Mouse (Mus musculus) G1E (cell line): ENCODE results near the gene Carm1. TPM values are rescaled to one million over a fixed set of nuclear protein-coding genes. Genes with fewer than 3 reads are reported as not detected.

Experiments used
- ATAC-seq: 2 replicates; pipeline ENCODE4 v1.8.0; 2016; ENCODE audit warnings: mild to moderate bottlenecking; ENCODE audit not compliant: insufficient number of reproducible peaks, poor library complexity, low FRiP score, severe bottlenecking; ENCODE audit errors: extremely low read depth
- DNase-seq: peaks from one replicate; pipeline ENCODE4 v3.0.0; 2012; ENCODE audit warnings: low spot score
- H3K27me3 ChIP-seq: 2 replicates; pipeline ENCODE4 v1.6.1; 2012; ENCODE audit warnings: mild to moderate bottlenecking, low read length, inconsistent platforms; ENCODE audit not compliant: insufficient read depth
- H3K36me3 ChIP-seq: replicated peaks from 2 replicates; pipeline ENCODE3; 2012; ENCODE audit warnings: mild to moderate bottlenecking, inconsistent platforms
- H3K4me1 ChIP-seq: 2 replicates; pipeline ENCODE4 v1.6.1; 2012; ENCODE audit warnings: low read depth, low read length, inconsistent platforms, mixed read lengths; ENCODE audit not compliant: insufficient read depth
- H3K4me3 ChIP-seq: 2 replicates; pipeline ENCODE4 v1.5.1; 2012; ENCODE audit warnings: low read depth, mild to moderate bottlenecking, inconsistent platforms, low read length, moderate library complexity, mixed read lengths
- H3K9me3 ChIP-seq: replicated peaks from 2 replicates; pipeline ENCODE4 v1.6.1; 2012; ENCODE audit warnings: inconsistent platforms
- CTCF ChIP-seq: IDR thresholded peaks from 2 replicates; pipeline ENCODE4 v1.5.1; 2012; ENCODE audit warnings: low read depth, low read length, inconsistent platforms, mixed read lengths
- GATA1 ChIP-seq: IDR thresholded peaks from 2 replicates; pipeline ENCODE4 v1.6.1; 2012; ENCODE audit warnings: borderline replicate concordance, low read length, inconsistent platforms, mixed read lengths
- GATA2 ChIP-seq: IDR thresholded peaks from 2 replicates; pipeline ENCODE4 v1.6.1; 2012; ENCODE audit warnings: low read depth, low read length, inconsistent platforms, borderline replicate concordance
- POLR2AphosphoS5 ChIP-seq: IDR thresholded peaks from 2 replicates; pipeline ENCODE4 v1.6.1; 2012; ENCODE audit warnings: low read depth, low read length, inconsistent platforms; ENCODE audit not compliant: insufficient replicate concordance
- TAL1 ChIP-seq: conservative IDR thresholded peaks from 2 replicates; pipeline ENCODE4 v1.6.1; 2012; ENCODE audit warnings: low read depth, low read length, inconsistent platforms, mixed read lengths
- polyA plus RNA-seq: library from polyadenylated mRNA; stranded (reverse); fragments of >175 nt; gene quantifications from 2 replicates; pipeline ENCODE4 v1.2.3, GENCODE M21; 2012
- total RNA-seq, 2 experiments: library from RNA; stranded (forward) in 1 of 2; stranded (reverse) in 1 of 2; fragments of 200-1000 nt in 1 of 2; fragments of >200 nt in 1 of 2; fragmentation: Nextera tagmentation in 1 of 2; gene quantifications; 2 replicates each; pipeline ENCODE4 v1.2.3; 2014 to 2017

Carm1 gene
- total and polyA plus RNA-seq, 3 experiments, result 12.5 to 143 (median 71.9) TPM

DNA sequence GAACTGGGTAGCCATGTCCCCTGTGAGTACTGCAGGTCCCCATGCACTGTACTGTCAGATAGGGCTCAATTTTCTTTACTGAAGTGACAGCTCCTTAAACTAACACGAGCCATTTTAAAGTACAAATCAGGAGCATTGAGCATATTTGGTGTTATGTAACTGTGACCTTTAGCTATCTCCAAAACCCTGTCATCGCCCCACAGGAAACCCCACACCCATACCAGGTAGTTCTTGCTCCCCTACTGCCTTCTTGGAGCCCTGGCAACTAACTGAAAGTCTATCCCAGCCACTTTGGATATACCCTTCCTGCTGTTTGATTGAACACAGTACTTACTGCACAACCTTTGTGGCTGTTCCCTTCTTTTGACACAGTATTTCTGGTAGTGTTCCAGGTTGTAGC is 20.4 kb downstream of the Carm1 start:
- H3K4me1 ChIP-seq, result peaks cover 28% of the 10 kb centered on the region
- DNase-seq, result no peak
- H3K27me3 ChIP-seq, result no peaks in the 10 kb centered on the region
- H3K4me3 ChIP-seq, result no peak overlapping the region
- H3K9me3 ChIP-seq, result no peaks in the 10 kb centered on the region
- H3K36me3 ChIP-seq, result peaks cover 80% of the 10 kb centered on the region
- TF ChIP-seq GATA2, result no peak
- no peak for TF ChIP-seq GATA1
- TF ChIP-seq CTCF, result no peak
- no peak for TF ChIP-seq POLR2AphosphoS5
- no peak for TF ChIP-seq TAL1
- ATAC-seq, result no peak

DNA sequence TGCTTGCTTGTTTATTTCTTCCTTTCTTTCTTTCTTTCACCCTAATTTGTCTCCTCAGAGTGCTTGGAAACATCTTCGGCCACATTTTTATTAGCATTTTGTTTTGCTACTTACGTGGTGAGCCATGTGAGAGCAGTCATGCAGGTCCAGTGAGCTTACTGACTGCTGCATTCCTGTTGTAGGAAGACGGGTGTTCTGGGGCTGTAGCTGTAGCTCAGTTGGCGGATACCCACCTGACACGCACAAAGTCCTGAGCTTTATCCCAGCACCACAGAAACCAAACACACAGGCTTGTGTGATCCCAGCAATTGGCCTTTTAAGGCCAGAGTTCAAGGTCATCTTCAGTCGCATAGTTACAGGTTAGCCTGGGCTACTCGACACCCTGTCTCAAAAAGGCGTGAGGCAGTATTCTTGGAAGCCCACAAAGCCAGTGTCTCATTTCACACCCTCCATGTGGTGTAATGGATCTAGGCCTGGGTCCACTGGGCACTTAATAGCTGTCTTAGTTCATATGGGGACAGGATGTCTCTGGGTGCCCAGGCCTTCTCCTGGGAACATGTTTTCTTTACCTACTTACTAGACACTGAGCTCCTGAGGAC is 22.1 kb downstream of the Carm1 start:
- H3K36me3 ChIP-seq, result peaks cover 83% of the 10 kb centered on the region
- H3K27me3 ChIP-seq, result no peaks in the 10 kb centered on the region
- peaks cover 26% of the 10 kb centered on the region for H3K4me1 ChIP-seq
- no peak overlapping the region for H3K4me3 ChIP-seq
- ATAC-seq, result no peak
- no peak for DNase-seq
- no peaks in the 10 kb centered on the region for H3K9me3 ChIP-seq
- no peak for TF ChIP-seq GATA1
- no peak for TF ChIP-seq GATA2
- TF ChIP-seq CTCF, result no peak
- no peak for TF ChIP-seq TAL1
- no peak for TF ChIP-seq POLR2AphosphoS5

DNA sequence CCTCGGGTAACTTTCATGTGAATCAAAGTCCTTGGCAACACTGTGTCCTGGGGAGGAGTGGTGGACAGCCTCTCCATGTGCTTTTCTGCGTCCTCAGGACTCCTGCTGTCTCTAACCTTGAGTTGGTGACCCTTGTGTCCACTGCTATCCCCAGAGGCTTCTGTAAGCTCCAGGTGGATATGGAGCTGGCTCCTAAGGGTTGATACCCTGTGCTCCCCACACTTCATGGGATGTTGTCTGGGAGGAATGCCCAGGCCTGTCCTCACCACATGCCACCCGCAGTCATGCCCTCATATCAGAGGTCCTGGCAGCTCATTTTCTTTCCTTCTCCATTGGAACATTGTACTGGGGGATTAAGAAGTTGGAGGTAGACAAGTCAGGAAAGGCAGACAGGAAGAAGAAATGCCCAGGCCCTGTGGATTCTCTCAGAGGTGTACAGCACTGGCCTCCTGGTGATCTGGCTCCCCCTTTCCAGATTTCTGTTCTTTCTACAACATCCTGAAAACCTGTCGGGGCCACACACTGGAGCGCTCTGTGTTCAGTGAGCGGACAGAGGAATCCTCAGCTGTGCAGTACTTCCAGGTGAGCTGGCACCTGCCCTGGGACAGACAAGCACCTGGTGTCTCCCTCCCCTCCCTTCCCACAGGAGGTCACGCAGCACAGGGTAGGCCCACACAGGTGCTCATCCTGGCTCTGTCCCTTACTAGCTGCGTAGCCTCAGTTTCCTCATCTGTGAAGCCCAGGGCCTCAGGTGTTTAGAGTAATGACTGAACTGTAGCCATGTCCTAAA is 27.5 kb downstream of the Carm1 start:
- Histone ChIP-seq H3K4me1 (no peaks in the 10 kb centered on the region; the same call in 1 of the 2 replicates), H3K9me3 (no peaks in the 10 kb centered on the region), H3K36me3 (peaks cover 97% of the 10 kb centered on the region), H3K4me3 (no peak overlapping the region), H3K27me3 (no peaks in the 10 kb centered on the region)
- TF ChIP-seq POLR2AphosphoS5 (no peak), TAL1 (no peak), GATA1 (no peak), CTCF (no peak), GATA2 (no peak)
- ATAC-seq (no peak), DNase-seq (no peak)

DNA sequence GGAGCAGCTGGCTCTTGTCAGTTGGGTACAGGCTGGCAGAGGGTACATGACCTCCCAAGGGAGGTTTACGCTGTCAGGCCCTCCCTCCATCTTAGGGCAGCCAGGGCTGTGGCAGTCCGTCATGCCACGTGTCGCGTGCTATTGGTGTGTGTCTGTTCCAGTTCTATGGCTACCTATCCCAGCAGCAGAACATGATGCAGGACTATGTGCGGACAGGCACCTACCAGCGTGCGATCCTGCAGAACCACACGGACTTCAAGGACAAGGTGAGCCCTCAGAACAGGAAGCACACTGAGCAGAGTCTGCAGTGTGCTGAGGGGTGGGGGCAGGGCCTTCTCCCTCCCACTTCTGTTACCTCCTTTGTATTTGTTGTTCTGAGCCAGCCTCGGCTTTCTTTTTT is 28.6 kb downstream of the Carm1 start:
- no peaks in the 10 kb centered on the region; the same call in 1 of the 2 replicates for H3K4me1 ChIP-seq
- no peaks in the 10 kb centered on the region for H3K27me3 ChIP-seq
- no peak for DNase-seq
- H3K36me3 ChIP-seq, result peaks cover 97% of the 10 kb centered on the region
- H3K4me3 ChIP-seq, result no peak overlapping the region
- ATAC-seq, result no peak
- H3K9me3 ChIP-seq, result no peaks in the 10 kb centered on the region
- TF ChIP-seq GATA2, result no peak
- TF ChIP-seq GATA1, result no peak
- TF ChIP-seq TAL1, result no peak
- no peak for TF ChIP-seq CTCF

DNA sequence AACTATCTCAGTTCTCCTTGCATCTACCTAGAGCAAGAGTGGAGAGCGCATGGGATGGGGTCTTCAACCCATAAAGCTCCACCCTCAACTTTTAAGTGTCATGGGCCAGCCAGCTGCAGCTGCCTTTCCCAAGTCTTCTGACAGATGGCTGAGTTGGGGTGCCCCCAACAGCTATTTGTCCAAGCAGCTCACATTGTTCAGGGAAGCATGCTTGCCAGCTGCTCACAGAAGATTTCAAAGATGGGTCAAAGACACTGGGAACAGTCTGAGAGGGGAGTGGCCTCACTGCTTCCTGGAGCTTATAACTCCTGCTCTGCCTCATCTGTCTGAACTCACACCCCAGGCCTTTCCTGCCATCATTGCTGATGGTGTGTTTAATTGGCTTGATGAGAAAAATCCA is 29.6 kb downstream of the Carm1 start:
- TF ChIP-seq GATA2 (no peak), CTCF (no peak), TAL1 (no peak), GATA1 (no peak), POLR2AphosphoS5 (no peak)
- DNase-seq (no peak), ATAC-seq (no peak)
- Histone ChIP-seq H3K4me1 (no peaks in the 10 kb centered on the region; the same call in 1 of the 2 replicates), H3K27me3 (no peaks in the 10 kb centered on the region), H3K9me3 (no peaks in the 10 kb centered on the region), H3K4me3 (no peak overlapping the region), H3K36me3 (peaks cover 98% of the 10 kb centered on the region)

- Histone ChIP-seq H3K36me3 (peaks cover 98% of the 10 kb centered on the region), H3K9me3 (no peaks in the 10 kb centered on the region), H3K27me3 (no peaks in the 10 kb centered on the region), H3K4me3 (no peak overlapping the region), H3K4me1 (no peaks in the 10 kb centered on the region; the same call in 1 of the 2 replicates)
- DNase-seq (no peak), ATAC-seq (no peak)
- TF ChIP-seq CTCF (no peak), TAL1 (no peak), POLR2AphosphoS5 (no peak), GATA1 (no peak), GATA2 (no peak)
Measured at GRCm38 (mm10) chr9:21578226-21578625, 31.5 kb downstream of the Carm1 start.
